Mouse (Mus musculus) liver, adult 2 months (tissue): ENCODE data around the gene Stk4.

Experiments
- CTCF ChIP-seq: fragments of 200-500 bp; IDR thresholded peaks from 2 replicates; pipeline ENCODE4 v1.5.1; 2011; ENCODE audit warnings: low read depth, low read length, control low read depth
- POLR2A ChIP-seq: fragments of 200-500 bp; IDR thresholded peaks from 2 replicates; pipeline ENCODE4 v1.6.1; 2011; ENCODE audit warnings: low read length, control low read depth; ENCODE audit not compliant: insufficient read depth; ENCODE audit errors: extremely low read depth

- peak; percentile 44 for TF ChIP-seq CTCF
- no peak for TF ChIP-seq POLR2A
Measured at GRCm38 (mm10) chr2:164180124-164180523, 110.0 kb downstream of the Stk4 start.
